Mouse (Mus musculus) bone marrow macrophage, adult 2 months (primary cell): ENCODE measurements at regions not wholly inside any gene's neighbourhood (a gene's known extent, or its start where the extent isn't known, plus 50 kb on each side); places are given as distances from the start of the nearest gene placed in this dataset.
A peak's percentile ranks its signal among the peaks of the same experiment; 100 is the strongest.

Experiments used
- H3K27ac ChIP-seq: 2 replicates; pipeline ENCODE4 v1.5.1; 2012; ENCODE audit warnings: low read depth, low read length; ENCODE audit not compliant: insufficient read depth
- H3K4me1 ChIP-seq: 2 replicates; pipeline ENCODE4 v1.6.1; 2012; ENCODE audit warnings: low read length; ENCODE audit not compliant: control insufficient read depth, insufficient read depth
- H3K4me3 ChIP-seq: 2 replicates; pipeline ENCODE4 v1.5.1; 2012; ENCODE audit warnings: mild to moderate bottlenecking, low read length, moderate library complexity; ENCODE audit not compliant: insufficient read depth
- CTCF ChIP-seq: IDR thresholded peaks from 2 replicates; pipeline ENCODE4 v1.5.1; 2012; ENCODE audit warnings: low read depth, mild to moderate bottlenecking, low read length, moderate library complexity
- POLR2A ChIP-seq: IDR thresholded peaks from 2 replicates; pipeline ENCODE4 v1.6.1; 2012; ENCODE audit warnings: mild to moderate bottlenecking, low read depth, low read length, borderline replicate concordance

DNA sequence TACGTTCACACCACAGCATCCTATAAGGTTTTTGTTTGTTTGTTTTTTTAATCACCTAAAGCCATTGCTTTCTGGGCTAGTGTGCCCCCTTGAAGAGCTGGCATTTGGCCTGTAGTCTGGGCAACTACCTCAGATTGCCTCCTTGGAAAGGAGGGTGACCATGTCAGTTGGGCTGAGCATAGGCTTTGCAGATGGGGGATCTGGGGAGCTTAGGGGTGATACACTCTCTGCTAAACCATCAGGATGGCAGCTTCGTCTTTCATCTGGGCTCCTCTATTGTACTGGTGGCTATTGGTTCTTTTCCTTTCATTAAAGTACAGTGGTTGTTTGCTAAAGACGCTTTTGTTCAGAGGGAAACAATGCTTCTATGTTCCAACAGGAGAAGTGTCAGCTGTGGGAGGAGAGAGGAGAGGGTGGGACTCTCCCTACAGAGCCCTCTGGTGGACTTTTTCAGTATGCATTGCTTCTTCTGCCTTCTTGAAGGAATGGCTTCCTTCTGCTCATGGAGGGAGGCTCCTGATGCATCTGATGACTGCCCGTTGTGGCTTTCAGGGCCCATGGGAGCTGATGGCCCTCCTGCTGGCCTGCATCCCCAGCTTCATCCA is 196.8 kb downstream of the Pten start:
- TF ChIP-seq CTCF (0 out of 2 replicates have a peak, but pooled peaks have one; percentile 24), POLR2A (no peak)
- no peak overlapping the region for H3K4me3 ChIP-seq
- H3K4me1 ChIP-seq, result peaks cover 41% of the 10 kb centered on the region
- no peak overlapping the region for H3K27ac ChIP-seq

DNA sequence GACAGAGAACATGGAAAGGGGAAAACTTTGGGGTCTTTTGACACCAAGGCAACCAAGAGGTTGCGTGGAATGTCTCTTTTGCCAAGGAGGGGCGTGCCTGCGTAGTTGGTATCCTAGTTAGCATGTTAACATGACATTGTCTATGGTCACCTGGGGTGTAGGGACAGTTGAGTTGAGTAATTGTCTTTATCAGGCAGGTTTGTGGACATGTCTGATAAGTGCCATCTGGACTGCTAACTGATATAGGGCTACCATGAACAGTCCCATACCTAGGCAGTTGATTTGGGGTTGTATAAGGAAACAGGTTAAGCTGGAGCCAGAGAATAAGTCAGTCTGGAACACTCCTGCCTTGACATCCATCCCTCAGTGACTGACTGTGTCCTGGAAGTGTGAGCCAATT is 197.6 kb downstream of the Pten start:
- no peak overlapping the region for H3K4me3 ChIP-seq
- no peak overlapping the region for H3K27ac ChIP-seq
- no peak for TF ChIP-seq POLR2A
- TF ChIP-seq CTCF, result no peak
- H3K4me1 ChIP-seq, result peaks cover 38% of the 10 kb centered on the region

DNA sequence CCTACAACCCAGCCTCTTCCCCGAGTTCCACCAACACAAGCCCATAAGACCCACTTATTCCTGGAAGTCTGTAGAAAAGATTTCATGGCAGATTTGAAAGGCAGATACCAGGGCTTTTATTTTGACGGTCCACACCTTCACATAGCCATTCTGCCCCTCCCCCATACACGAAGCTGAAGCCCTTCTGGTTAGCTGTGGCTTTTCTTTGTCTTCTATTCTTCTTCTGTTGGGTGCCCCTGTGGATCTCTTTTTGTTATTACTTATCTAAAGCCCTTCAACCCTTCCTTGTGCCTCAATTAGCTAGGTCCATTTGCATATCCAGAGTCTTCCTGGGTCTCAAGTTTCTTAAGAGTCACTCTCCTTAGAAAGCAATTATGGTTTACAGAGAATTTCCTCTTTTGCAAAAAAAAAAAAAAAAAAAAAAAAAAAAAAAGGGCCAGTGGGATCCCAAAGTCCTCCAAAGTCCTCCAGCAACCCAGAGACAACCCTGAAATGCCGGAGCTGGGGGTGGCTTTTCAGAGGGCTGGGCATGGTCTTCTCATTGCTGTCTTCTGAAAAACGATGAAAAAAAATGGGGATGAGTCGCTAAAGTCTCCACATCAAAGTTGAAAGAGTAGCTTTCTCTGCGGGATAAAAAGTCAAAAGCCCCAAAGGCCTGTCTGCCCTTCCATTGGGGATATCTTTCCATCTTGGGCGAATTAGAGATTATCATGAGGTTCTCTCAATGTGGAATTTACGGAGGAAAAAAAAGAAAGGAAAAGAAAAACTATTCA is 199.0 kb downstream of the Pten start:
- Histone ChIP-seq H3K4me1 (peaks cover 35% of the 10 kb centered on the region), H3K4me3 (peak overlapping the region; percentile 44), H3K27ac (no peak overlapping the region)
- TF ChIP-seq POLR2A (no peak), CTCF (no peak)

DNA sequence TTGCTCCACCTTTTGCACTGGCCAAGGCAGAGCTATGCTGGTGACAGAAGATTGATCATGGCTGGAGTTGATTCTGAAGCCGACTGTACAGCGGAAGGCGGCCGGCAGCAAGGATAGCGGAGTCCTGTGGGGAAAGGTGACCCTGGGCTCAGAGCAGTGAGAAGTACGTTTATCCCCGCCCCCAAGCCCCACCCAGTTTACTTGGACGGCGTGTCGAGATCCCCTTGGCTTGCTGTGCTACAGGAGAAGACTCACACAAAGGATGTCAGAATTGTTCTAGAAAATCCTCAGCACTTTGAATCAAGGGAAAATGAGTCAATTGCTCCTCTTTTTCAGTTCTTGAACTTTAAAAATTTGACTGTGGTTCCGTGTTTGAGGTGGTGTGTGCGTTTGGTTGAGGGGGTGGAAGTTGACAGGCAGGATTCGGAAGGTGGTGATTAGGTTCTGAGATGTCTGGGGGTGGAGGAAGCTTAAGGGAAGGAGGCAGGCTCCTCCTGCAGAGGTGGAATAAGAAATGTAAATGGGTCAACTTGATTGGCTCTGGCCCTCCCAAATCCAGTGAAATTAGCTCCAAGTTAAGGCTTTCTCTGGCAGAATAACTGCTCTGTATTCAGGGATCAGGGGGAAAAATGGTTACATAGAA is 199.7 kb downstream of the Pten start:
- H3K27ac ChIP-seq, result no peak overlapping the region

DNA sequence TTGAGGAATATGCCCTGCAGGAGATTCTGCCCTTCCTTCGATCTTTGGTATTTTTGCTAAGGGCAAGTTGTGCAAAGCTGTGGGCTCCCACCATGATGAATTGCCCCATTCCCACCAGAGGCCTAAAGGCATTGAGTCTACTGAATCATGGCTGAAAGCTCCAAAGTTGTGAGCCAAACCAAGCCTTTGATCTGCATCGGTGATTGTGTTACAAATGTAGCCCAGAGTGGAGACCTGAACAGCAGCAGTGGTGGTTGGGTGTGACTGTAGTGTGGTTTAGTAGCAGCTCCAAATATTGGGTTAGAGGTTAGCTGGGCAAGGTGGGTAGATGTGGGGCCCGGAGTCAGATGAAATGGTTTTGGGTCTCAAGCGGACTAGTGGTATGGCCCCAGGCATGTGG is 201.0 kb downstream of the Pten start:
- no peak overlapping the region for H3K27ac ChIP-seq
- H3K4me3 ChIP-seq, result no peak overlapping the region
- no peak for TF ChIP-seq POLR2A
- no peak for TF ChIP-seq CTCF
- peaks cover 25% of the 10 kb centered on the region for H3K4me1 ChIP-seq

More for the DNA sequence above, 199.7 kb downstream of the Pten start:
- TF ChIP-seq POLR2A (no peak), CTCF (no peak)
- Histone ChIP-seq H3K4me1 (peaks cover 35% of the 10 kb centered on the region), H3K4me3 (peak overlapping the region; percentile 44)

DNA sequence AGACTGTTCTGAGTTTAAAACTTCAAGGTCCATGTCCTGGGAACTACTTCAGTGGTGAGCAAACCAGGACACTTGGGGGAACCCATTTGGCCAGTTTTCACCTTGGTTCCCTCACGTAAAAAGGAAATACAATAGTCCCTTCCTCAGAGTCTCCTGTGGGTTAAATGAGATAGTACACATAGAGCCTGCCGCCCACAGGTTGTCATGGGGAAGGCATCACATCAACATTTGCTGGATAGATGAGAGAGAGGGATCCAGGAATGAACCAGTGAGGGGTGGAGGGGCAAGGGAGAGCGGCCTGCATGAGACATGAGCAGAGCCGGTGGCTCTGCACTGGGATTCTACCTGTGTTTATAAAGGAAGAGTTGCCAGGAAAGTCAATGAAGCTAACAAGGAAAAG is 201.5 kb downstream of the Pten start:
- TF ChIP-seq CTCF, result no peak
- TF ChIP-seq POLR2A, result no peak
- no peak overlapping the region for H3K27ac ChIP-seq
- no peak overlapping the region for H3K4me3 ChIP-seq
- H3K4me1 ChIP-seq, result peaks cover 20% of the 10 kb centered on the region

DNA sequence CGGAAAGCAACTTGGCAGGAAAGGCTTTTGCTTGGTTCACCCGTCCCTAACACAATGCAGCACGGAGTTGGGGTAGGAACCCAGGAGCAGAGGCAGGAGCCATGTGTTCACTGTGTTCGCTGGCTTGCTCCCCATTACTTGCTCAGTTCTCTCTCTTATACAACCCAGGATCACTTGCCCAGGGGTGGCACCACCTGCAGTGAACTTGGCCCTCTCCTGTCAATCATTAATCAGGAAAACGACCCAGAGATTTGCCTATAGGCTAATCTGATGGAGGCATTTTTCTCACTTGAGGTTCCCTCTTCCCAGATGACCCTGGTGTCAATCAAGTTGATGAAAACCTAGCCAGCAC is 202.5 kb downstream of the Pten start:
- Histone ChIP-seq H3K4me1 (peaks cover 16% of the 10 kb centered on the region), H3K27ac (no peak overlapping the region), H3K4me3 (no peak overlapping the region)
- TF ChIP-seq POLR2A (no peak), CTCF (no peak)

DNA sequence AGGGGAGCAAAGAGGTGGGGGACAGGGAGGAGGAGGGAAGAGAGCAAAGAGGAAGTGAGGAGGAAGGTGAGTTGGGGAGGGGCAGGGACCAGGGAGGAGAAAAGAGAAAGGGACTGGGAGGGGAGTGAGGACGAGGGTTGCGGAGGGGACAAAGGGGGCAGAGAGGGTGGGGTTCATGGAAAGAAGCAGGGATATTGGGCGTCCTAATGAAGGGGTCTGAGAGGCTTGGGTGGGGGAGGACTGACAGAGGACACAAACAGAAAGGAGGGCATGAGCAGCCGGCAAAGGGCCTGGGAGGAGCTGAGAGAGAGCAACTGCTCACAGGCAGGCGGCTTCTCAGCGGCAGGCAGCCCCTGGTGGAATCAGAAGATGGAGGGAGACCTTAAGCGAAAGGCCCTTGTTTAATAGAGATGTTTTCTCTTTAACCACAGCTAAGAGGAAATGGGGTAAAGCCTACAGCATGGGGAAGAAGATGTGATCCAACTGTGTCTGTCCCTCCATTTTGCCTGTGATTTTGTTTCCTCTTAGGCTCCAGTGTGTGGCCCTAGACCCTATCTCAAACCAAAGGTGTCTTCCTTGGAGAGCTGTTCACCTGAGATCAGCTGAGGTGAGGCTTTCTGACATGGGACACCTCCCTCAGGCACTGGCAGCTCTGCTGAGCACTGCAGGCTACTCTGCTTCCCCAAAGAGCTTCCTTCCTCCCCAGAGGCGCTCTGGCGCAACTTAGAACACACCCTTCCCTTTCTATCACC is 203.1 kb downstream of the Pten start:
- no peak for TF ChIP-seq POLR2A
- no peak overlapping the region for H3K4me3 ChIP-seq
- H3K4me1 ChIP-seq, result peaks cover 16% of the 10 kb centered on the region
- no peak overlapping the region for H3K27ac ChIP-seq

DNA sequence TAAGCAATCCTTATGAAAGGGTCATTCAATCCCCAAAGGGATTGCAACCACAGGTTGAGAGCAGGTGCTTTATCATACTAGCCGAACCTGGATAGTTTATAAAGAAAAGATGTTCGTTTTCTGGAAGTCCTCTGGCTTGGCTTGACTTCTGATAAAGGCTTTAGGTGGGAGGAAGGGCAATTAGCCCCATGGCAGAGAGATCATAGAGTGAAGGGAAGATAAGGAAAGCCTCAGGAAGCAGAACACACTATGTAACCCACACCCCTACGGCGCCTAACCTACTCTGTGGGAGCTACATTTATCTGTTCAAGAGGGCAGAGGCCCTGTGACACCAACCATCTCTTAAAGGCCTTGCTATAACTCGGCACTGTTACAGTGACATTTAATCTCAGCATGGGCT is 204.2 kb downstream of the Pten start:
- peaks cover 9% of the 10 kb centered on the region for H3K4me1 ChIP-seq

More for the DNA sequence above, 204.2 kb downstream of the Pten start:
- H3K4me3 ChIP-seq, result no peak overlapping the region
- no peak overlapping the region for H3K27ac ChIP-seq
- TF ChIP-seq CTCF (no peak), POLR2A (no peak)
